Comparison of ENCODE assay signal across 8 mouse cellular contexts in the genomic region with DNA sequence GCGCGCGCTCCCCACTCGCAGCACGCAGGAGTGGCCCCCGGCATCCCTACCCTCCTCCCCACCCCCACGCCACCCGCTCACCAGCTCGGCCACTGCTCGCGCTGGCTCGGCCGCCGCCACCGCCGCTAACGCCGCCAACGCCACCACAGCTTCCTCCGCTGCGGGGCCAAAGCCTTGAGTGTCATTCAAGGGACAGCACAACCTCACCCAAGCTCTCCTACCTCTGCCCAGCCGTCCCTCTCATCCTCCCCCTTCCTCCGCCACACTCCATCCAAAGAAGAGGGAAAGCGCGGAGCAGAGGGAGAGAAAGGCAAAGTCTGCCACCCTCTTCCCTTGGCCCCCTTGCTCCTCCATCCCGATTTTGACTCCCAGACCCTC. TPM values are rescaled to one million over a fixed set of nuclear protein-coding genes. Genes with fewer than 3 reads are reported as not detected.
DNase-seq lines count a peak whose midpoint lies in the region; ATAC-seq lines count a peak whose summit lies in the region.

A gene (plus strand): TSS at position 171 of the 378 bp plus-strand sequence.

- H3K4me3 ChIP-seq in kidney, embryonic 14.5 days (ENCODE audit: low read length): peak within 1 kb of the TSS; percentile 54
- H3K4me3 ChIP-seq in embryonic facial prominence, embryonic 10.5 days: peak within 1 kb of the TSS; percentile 73
- H3K4me3 ChIP-seq in hindbrain, embryonic 13.5 days: peak within 1 kb of the TSS; percentile 69
- peak within 1 kb of the TSS; percentile 39 for H3K4me3 ChIP-seq in liver, embryonic 15.5 days (replicated peaks)

- no peaks in the 10 kb centered on the region for H3K36me3 ChIP-seq in kidney, embryonic 14.5 days (ENCODE audit: control insufficient read depth, insufficient read depth, low read length)
- H3K36me3 ChIP-seq in embryonic facial prominence, embryonic 10.5 days (replicated peaks): no peaks in the 10 kb centered on the region
- no peaks in the 10 kb centered on the region for H3K36me3 ChIP-seq in hindbrain, embryonic 13.5 days
- no peaks in the 10 kb centered on the region for H3K36me3 ChIP-seq in liver, embryonic 15.5 days (replicated peaks)

- no peak for DNase-seq in kidney, adult 18-20 months
- DNase-seq in embryonic facial prominence, embryonic 10.5 days (ENCODE audit: low spot score): no peak
- no peak for DNase-seq in right cerebral cortex, adult 18-20 months
- no peak for DNase-seq in testis, postnatal 10 days (ENCODE audit: low spot score)
- DNase-seq in adrenal gland, postnatal 4 days (ENCODE audit: low spot score in 2 of 2): no peak

- ATAC-seq in kidney, embryonic 14.5 days (ENCODE audit: low FRiP score, low TSS enrichment): peak; percentile 63; the same call in 1 of the 2 replicates
- ATAC-seq in hindbrain, embryonic 13.5 days (ENCODE audit: low FRiP score): peak; percentile 76; the same call in 1 of the 2 replicates
- 0 out of 2 replicates have a peak, but pooled peaks have one; percentile 7 for ATAC-seq in liver, embryonic 15.5 days (ENCODE audit: insufficient read depth)

- H3K9ac ChIP-seq in kidney, embryonic 14.5 days (ENCODE audit: low read depth, low read length): peak within 1 kb of the TSS; percentile 67
- peak within 1 kb of the TSS; percentile 77 for H3K9ac ChIP-seq in hindbrain, embryonic 13.5 days
- no peak within 1 kb of the TSS for H3K9ac ChIP-seq in liver, embryonic 15.5 days

- H3K4me2 ChIP-seq in kidney, embryonic 14.5 days (replicated peaks; ENCODE audit: low read depth, low read length): peak within 1 kb of the TSS; percentile 96
- H3K4me2 ChIP-seq in hindbrain, embryonic 13.5 days: peak within 1 kb of the TSS; percentile 92
- H3K4me2 ChIP-seq in liver, embryonic 15.5 days: peak within 1 kb of the TSS; percentile 56

- no peaks in the 10 kb centered on the region for H3K9me3 ChIP-seq in kidney, embryonic 14.5 days (ENCODE audit: control insufficient read depth, low read length)
- H3K9me3 ChIP-seq in embryonic facial prominence, embryonic 10.5 days: no peaks in the 10 kb centered on the region
- H3K9me3 ChIP-seq in hindbrain, embryonic 13.5 days: no peaks in the 10 kb centered on the region
- no peaks in the 10 kb centered on the region for H3K9me3 ChIP-seq in liver, embryonic 15.5 days (replicated peaks)

- 0 out of 2 replicates have a peak, but pooled peaks cover 2% of the 10 kb centered on the region for H3K4me1 ChIP-seq in kidney, embryonic 14.5 days (ENCODE audit: control insufficient read depth, insufficient read depth, low read length)
- H3K4me1 ChIP-seq in embryonic facial prominence, embryonic 10.5 days: peaks cover 25% of the 10 kb centered on the region
- peaks cover 22% of the 10 kb centered on the region for H3K4me1 ChIP-seq in hindbrain, embryonic 13.5 days (replicated peaks)
- no peaks in the 10 kb centered on the region for H3K4me1 ChIP-seq in liver, embryonic 15.5 days (replicated peaks)

- H3K27me3 ChIP-seq in kidney, embryonic 14.5 days (ENCODE audit: control insufficient read depth, insufficient read depth, low read length): no peaks in the 10 kb centered on the region
- H3K27me3 ChIP-seq in embryonic facial prominence, embryonic 10.5 days (replicated peaks; ENCODE audit: low read depth, poor library complexity, severe bottlenecking): peaks cover 16% of the 10 kb centered on the region
- H3K27me3 ChIP-seq in hindbrain, embryonic 13.5 days: 0 out of 2 replicates have a peak, but pooled peaks cover 6% of the 10 kb centered on the region
- H3K27me3 ChIP-seq in liver, embryonic 15.5 days: peaks cover 30% of the 10 kb centered on the region

- peak within 1 kb of the TSS; percentile 65; the same call in 1 of the 2 replicates for H3K27ac ChIP-seq in kidney, embryonic 14.5 days (ENCODE audit: low read depth, low read length)
- peak within 1 kb of the TSS; percentile 90 for H3K27ac ChIP-seq in embryonic facial prominence, embryonic 10.5 days (replicated peaks)
- peak within 1 kb of the TSS; percentile 82 for H3K27ac ChIP-seq in hindbrain, embryonic 13.5 days
- H3K27ac ChIP-seq in liver, embryonic 15.5 days (replicated peaks): no peak within 1 kb of the TSS

- WGBS in kidney, embryonic 14.5 days: 0% methylated on average over 21 of the region's 26 CpGs
- under 1% methylated on average over 26 of the region's 26 CpGs for WGBS in embryonic facial prominence, embryonic 10.5 days
- 2% methylated on average over 23 of the region's 26 CpGs for WGBS in hindbrain, embryonic 13.5 days
- WGBS in liver, embryonic 15.5 days (ENCODE audit: insufficient replicate concordance): 1% methylated on average over 26 of the region's 26 CpGs

RNA-seq across cellular contexts. Expression of the gene that starts here (rescaled TPM):
- 8.6 and 9.3 TPM in 2 replicates for polyA plus RNA-seq in kidney, embryonic 14.5 days (2014; fragmentation: Nextera tagmentation; extraction: Ambion mirVana)
- 4.8 and 6.5 TPM in 2 replicates for polyA plus RNA-seq in embryonic facial prominence, embryonic 10.5 days (2016; fragmentation: Nextera tagmentation; extraction: Ambion mirVana)
- 28.5 and 31.3 TPM in 2 replicates for polyA plus RNA-seq in hindbrain, embryonic 13.5 days (2015; fragmentation: Nextera tagmentation; extraction: Ambion mirVana)
- polyA plus RNA-seq in liver, embryonic 15.5 days (2015; fragmentation: Nextera tagmentation; extraction: Ambion mirVana): 0.13 and 0.14 TPM in 2 replicates
- total RNA-seq in adrenal gland, postnatal 4 days (2021): 10 to 100 TPM in 1 of 2 experiments, 1 to 10 TPM in 1; 8.4 to 14.1 TPM

Comparison
In these comparisons a context has a peak if more than half of its experiments do, and no peak if none do; other contexts are left out.
1. Peak in ATAC-seq, H3K4me3 ChIP-seq and H3K4me2 ChIP-seq in liver, embryonic 15.5 days; RNA of the gene not detected or under 1 TPM.
2. ATAC-seq: peak in every context shown above with its lines; median percentile 76 in hindbrain, embryonic 13.5 days; 63 in kidney, embryonic 14.5 days; 7 in liver, embryonic 15.5 days.